Mouse (Mus musculus): ENCODE data around the gene Lamb1. TPM values are rescaled to one million over a fixed set of nuclear protein-coding genes. Genes with fewer than 3 reads are reported as not detected.

The Lamb1 gene
- polyA plus RNA-seq (2015; fragmentation: Illumina TruSeq; extraction: RNeasy Lipid Tissue Mini Kit (QIAGEN cat#74804); ENCODE audit: low read depth, low replicate concordance), result 6.0 TPM

DNA sequence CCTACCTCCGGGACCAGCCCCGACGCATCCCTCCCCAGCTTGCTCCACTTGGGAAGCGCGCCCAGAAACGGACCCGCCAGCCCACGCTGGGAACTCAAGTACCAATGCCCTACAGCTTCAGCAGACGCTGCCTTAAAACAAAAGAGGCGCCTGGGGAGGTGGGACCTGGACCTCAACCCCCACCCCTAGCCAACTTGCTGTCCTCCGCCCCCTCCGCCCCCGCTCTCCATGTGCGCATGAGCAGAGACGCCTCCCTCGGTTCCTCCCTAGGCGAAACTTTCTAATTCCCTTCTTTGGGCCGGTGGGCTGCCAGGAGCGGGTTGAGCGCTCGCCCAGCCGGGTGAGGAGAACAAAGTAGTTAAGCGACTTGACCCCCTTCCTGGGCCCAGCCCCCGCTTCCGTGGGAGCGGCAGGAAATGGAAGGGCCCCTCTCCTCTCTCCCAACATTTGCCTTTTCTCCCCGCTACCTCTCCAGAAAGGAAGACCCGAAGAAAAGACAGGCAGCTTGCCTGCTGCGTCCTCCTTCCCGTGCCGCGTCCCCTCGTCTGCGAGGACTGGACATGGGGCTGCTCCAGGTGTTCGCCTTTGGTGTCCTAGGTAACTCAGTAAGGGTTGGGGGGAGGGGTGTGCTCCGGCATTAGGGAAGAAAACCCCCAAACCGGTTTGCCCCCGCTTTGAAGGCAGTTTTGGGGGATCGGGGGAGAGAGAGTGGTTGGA lies at the start of gene Lamb1:
TSS of gene Lamb1 (plus strand) at position 230 of the 717 bp plus-strand sequence.

GRCm38 (mm10) chr12:31240470-31240869 lies 24.6 kb upstream of the Lamb1 start, which contains the start of gene Gm6993:
Gene Gm6993 (plus strand): TSS chr12:31240770.

GRCm38 (mm10) chr12:31350944-31351928 lies 86.2 kb downstream of the Lamb1 start, which contains the start of gene Dld:
Gene Dld (minus strand): TSS chr12:31351453.

Other genes with a start within 250 kb of the Lamb1 start
- gene Fam110c, start 191.4 kb upstream of the Lamb1 start, polyA plus RNA-seq (2015; fragmentation: Illumina TruSeq; extraction: RNeasy Lipid Tissue Mini Kit (QIAGEN cat#74804); ENCODE audit: low read depth, low replicate concordance), result not detected
- not detected for gene Gm6993, start 24.5 kb upstream of the Lamb1 start, polyA plus RNA-seq (2015; fragmentation: Illumina TruSeq; extraction: RNeasy Lipid Tissue Mini Kit (QIAGEN cat#74804); ENCODE audit: low read depth, low replicate concordance)
- gene Dld, start 86.2 kb downstream of the Lamb1 start, polyA plus RNA-seq (2015; fragmentation: Illumina TruSeq; extraction: RNeasy Lipid Tissue Mini Kit (QIAGEN cat#74804); ENCODE audit: low read depth, low replicate concordance), result 133 TPM
- gene Slc26a3, start 125.6 kb downstream of the Lamb1 start, polyA plus RNA-seq (2015; fragmentation: Illumina TruSeq; extraction: RNeasy Lipid Tissue Mini Kit (QIAGEN cat#74804); ENCODE audit: low read depth, low replicate concordance), result 0.33 TPM
- gene Cbll1, start 234.4 kb downstream of the Lamb1 start, polyA plus RNA-seq (2015; fragmentation: Illumina TruSeq; extraction: RNeasy Lipid Tissue Mini Kit (QIAGEN cat#74804); ENCODE audit: low read depth, low replicate concordance), result 12.7 TPM

Data from brain, adult 10 weeks (tissue).